Mouse (Mus musculus) E14TG2a.4 (cell line): ENCODE results near the gene Steap4.

ENCODE experiments used
- CTCF ChIP-seq: conservative IDR thresholded peaks from 2 replicates; pipeline ENCODE4 v1.5.1; 2014; ENCODE audit warnings: low read length
- NANOG ChIP-seq: IDR thresholded peaks from 2 replicates; pipeline ENCODE4 v1.6.1; 2014; ENCODE audit warnings: borderline replicate concordance, low read length, mixed read lengths
- POU5F1 ChIP-seq: IDR thresholded peaks from 2 replicates; pipeline ENCODE4 v1.6.1; 2014; ENCODE audit warnings: low read length, borderline replicate concordance

DNA sequence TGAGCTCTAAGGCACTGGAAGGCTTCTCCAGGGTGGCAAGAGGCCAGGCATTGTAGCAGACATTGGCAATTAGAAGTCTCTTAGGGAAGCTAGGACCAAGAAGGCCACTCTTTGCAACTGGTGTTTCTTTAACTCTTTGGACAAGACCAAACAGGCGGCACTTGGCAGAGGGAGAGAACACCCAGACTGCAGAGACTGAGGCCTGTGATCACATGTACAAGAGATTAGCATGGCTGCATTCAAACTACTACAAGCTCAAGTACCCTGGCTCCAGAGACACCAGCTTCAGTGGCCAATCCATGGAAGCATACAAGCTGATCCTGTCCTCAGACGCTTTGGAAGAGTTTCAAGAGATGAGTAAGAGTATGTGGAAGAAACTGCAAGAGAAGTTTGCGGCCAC lies 36.6 kb upstream of the Steap4 start:
- TF ChIP-seq CTCF (no peak), POU5F1 (no peak), NANOG (no peak)
